Mouse (Mus musculus) olfactory bulb, adult 2 months (tissue): ENCODE results near the gene Jak1.

Experiments used
- CTCF ChIP-seq: fragments of 200-500 bp; IDR thresholded peaks from 2 replicates; pipeline ENCODE4 v1.5.1; 2012; ENCODE audit warnings: low read depth, mild to moderate bottlenecking, low read length, moderate library complexity; ENCODE audit not compliant: insufficient read depth
- POLR2A ChIP-seq: fragments of 200-500 bp; IDR thresholded peaks from 2 replicates; pipeline ENCODE4 v1.6.1; 2012; ENCODE audit warnings: mild to moderate bottlenecking, low read depth, low read length, moderate library complexity; ENCODE audit not compliant: insufficient read depth

DNA sequence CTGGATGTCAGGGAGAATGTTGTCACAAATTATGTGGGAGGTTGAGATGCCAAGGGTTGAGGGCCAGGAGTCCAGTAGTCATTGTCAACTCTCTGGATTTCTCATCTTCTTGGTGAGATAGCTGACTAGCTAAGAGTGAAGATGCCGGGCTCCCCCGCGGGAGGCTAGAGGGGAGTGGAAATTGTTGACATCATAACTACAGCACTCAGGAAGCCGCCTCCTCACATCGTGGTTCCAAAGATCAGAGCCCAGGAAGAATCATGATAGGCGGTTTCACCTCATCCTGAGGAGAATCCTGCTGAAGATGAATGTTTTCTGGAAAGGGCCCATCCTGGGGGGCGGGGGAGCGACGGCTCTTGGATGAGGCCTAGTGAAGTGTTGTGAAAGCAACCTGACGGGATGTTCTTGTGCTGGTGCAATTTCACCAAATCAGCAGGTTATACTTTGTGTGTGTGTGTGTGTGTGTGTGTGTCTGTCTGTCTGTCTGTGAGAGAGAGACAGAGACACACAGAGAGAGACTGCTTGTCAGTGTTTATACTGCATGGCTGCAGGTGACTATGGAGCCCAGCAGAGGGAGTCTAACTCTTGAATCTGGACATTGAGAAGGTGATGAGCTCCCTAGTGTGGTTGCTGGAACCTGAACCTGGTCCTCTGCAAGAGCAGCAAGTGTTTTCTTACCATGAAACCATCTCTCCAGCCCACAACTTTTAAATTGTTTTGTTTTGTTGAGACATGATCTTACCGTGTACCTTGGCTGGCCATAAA is 118.0 kb downstream of the Jak1 start:
- TF ChIP-seq CTCF (no peak), POLR2A (no peak)
